Mouse (Mus musculus) liver, embryonic 11.5 days (tissue): ENCODE data around the gene Fndc5. TPM values are rescaled to one million over a fixed set of nuclear protein-coding genes. Genes with fewer than 3 reads are reported as not detected.

Source experiments
- ATAC-seq: fragments of 200-750 bp; cut with Nextera tagmentation; replicated peaks from 2 replicates; pipeline ENCODE4 v1.8.0; 2017; ENCODE audit warnings: moderate number of reproducible peaks, mild to moderate bottlenecking, moderate TSS enrichment, moderate library complexity; ENCODE audit not compliant: low FRiP score
- DNase-seq: peaks from one replicate; pipeline ENCODE4 v3.0.0-alpha.2; 2017; ENCODE audit warnings: low spot score
- H3K27ac ChIP-seq: fragments of 300-500 bp; sonication (generic); 2 replicates; pipeline ENCODE4 v1.5.1; 2014; ENCODE audit warnings: mild to moderate bottlenecking, low read depth, low read length, control low read depth
- H3K27me3 ChIP-seq: fragments of 300-500 bp; sonication (generic); replicated peaks from 2 replicates; pipeline ENCODE4 v1.6.1; 2014; ENCODE audit warnings: low read length, mixed read lengths; ENCODE audit not compliant: control insufficient read depth, insufficient read depth
- H3K36me3 ChIP-seq: fragments of 300-500 bp; sonication (generic); 2 replicates; pipeline ENCODE4 v1.6.1; 2014; ENCODE audit warnings: mild to moderate bottlenecking, low read length, moderate library complexity, mixed read lengths; ENCODE audit not compliant: control insufficient read depth, insufficient read depth
- H3K4me1 ChIP-seq: fragments of 300-500 bp; sonication (generic); replicated peaks from 2 replicates; pipeline ENCODE4 v1.6.1; 2014; ENCODE audit warnings: low read length, mixed read lengths; ENCODE audit not compliant: control insufficient read depth, insufficient read depth
- H3K4me2 ChIP-seq: fragments of 300-500 bp; sonication (generic); 2 replicates; pipeline ENCODE4 v1.6.1; 2014; ENCODE audit warnings: mild to moderate bottlenecking, control low read depth, moderate library complexity
- H3K4me3 ChIP-seq: fragments of 300-500 bp; sonication (generic); 2 replicates; pipeline ENCODE4 v1.5.1; 2014; ENCODE audit warnings: low read depth, low read length, control low read depth
- H3K9ac ChIP-seq: fragments of 300-500 bp; sonication (generic); 2 replicates; pipeline ENCODE4 v1.6.1; 2014; ENCODE audit warnings: low read depth, low read length, control low read depth
- H3K9me3 ChIP-seq: fragments of 300-500 bp; sonication (generic); 2 replicates; pipeline ENCODE4 v1.6.1; 2016; ENCODE audit warnings: low read length, inconsistent platforms, mixed read lengths; ENCODE audit not compliant: control insufficient read depth
- WGBS: fragments of 180-500 bp; shearing (Covaris S2); extraction: QIAGEN DNeasy Blood & Tissue Kit; methylation state at CpG from one replicate; pipeline ENCODE4 v1.1.7; 2014; 5-methylcytosine and 5-hydroxymethylcytosine counted together
- polyA plus RNA-seq: library from polyadenylated mRNA; unstranded; fragments of >200 nt; fragmentation: Nextera tagmentation; extraction: Ambion mirVana; gene quantifications from 2 replicates; pipeline ENCODE4 v1.2.1, GENCODE M21; 2014

Gene Fndc5
- polyA plus RNA-seq, 1 experiment from 2014 or later = 1.8 TPM

- no peak for DNase-seq
These were observed 51.4 kb downstream of the Fndc5 start for GRCm38 (mm10) chr4:129188041-129188659.

GRCm38 (mm10) chr4:129188803-129189541, 52.2 kb downstream of the Fndc5 start:
- ATAC-seq = peak; percentile 53
- WGBS = under 1% methylated on average over 64 of the region's 74 CpGs

More at GRCm38 (mm10) chr4:129188041-129188659, 51.4 kb downstream of the Fndc5 start:
- Histone ChIP-seq H3K27ac (no peak overlapping the region; the same call in 1 of the 2 replicates), H3K4me1 (peaks cover 21% of the 10 kb centered on the region), H3K4me3 (peak overlapping the region; percentile 96), H3K9ac (peak overlapping the region; percentile 90), H3K36me3 (no peaks in the 10 kb centered on the region), H3K9me3 (no peaks in the 10 kb centered on the region), H3K4me2 (peak overlapping the region; percentile 80), H3K27me3 (no peaks in the 10 kb centered on the region)
- no peak for ATAC-seq
- 44% methylated on average over 5 of the region's 5 CpGs for WGBS

GRCm38 (mm10) chr4:129189542-129190519, 53.0 kb downstream of the Fndc5 start, which contains the start of the genes S100pbp and Yars:
Gene S100pbp, minus strand, starts transcription at chr4:129189727.
Gene Yars, plus strand, starts transcription at chr4:129189760.
- peak; percentile 99 for DNase-seq
- H3K27me3 ChIP-seq = no peaks in the 10 kb centered on the region
- H3K9me3 ChIP-seq = no peaks in the 10 kb centered on the region
- peak; percentile 90 for ATAC-seq
- peak within 1 kb of the TSS; percentile 96 for H3K4me3 ChIP-seq
- WGBS = under 1% methylated on average over 57 of the region's 58 CpGs
- peak within 1 kb of the TSS; percentile 94 for H3K9ac ChIP-seq
- no peaks in the 10 kb centered on the region; the same call in 1 of the 2 replicates for H3K36me3 ChIP-seq
- H3K4me1 ChIP-seq = peaks cover 23% of the 10 kb centered on the region
- H3K4me2 ChIP-seq = peak within 1 kb of the TSS; percentile 82
- peak within 1 kb of the TSS; percentile 88 for H3K27ac ChIP-seq

More at GRCm38 (mm10) chr4:129188803-129189541, 52.2 kb downstream of the Fndc5 start:
- DNase-seq = no peak
- Histone ChIP-seq H3K9me3 (no peaks in the 10 kb centered on the region), H3K36me3 (no peaks in the 10 kb centered on the region), H3K27ac (peak overlapping the region; percentile 88), H3K4me2 (peak overlapping the region; percentile 80), H3K4me1 (peaks cover 23% of the 10 kb centered on the region), H3K27me3 (no peaks in the 10 kb centered on the region), H3K9ac (peak overlapping the region; percentile 90), H3K4me3 (peak overlapping the region; percentile 96)

GRCm38 (mm10) chr4:129190538-129190937, 53.7 kb downstream of the Fndc5 start:
- H3K4me3 ChIP-seq = peak overlapping the region; percentile 96
- DNase-seq (no peak), ATAC-seq (no peak)
- peaks cover 23% of the 10 kb centered on the region for H3K4me1 ChIP-seq
- H3K4me2 ChIP-seq = peak overlapping the region; percentile 82
- no peaks in the 10 kb centered on the region for H3K9me3 ChIP-seq
- WGBS = 4% methylated on average over 12 of the region's 12 CpGs
- peak overlapping the region; percentile 94 for H3K9ac ChIP-seq
- H3K27me3 ChIP-seq = no peaks in the 10 kb centered on the region
- no peaks in the 10 kb centered on the region; the same call in 1 of the 2 replicates for H3K36me3 ChIP-seq
- H3K27ac ChIP-seq = peak overlapping the region; percentile 74

GRCm38 (mm10) chr4:129191691-129192090, 54.9 kb downstream of the Fndc5 start:
- 77% methylated on average over 5 of the region's 5 CpGs for WGBS
- Histone ChIP-seq H3K9ac (peak overlapping the region; percentile 42; the same call in 1 of the 2 replicates), H3K4me1 (peaks cover 23% of the 10 kb centered on the region)

More at GRCm38 (mm10) chr4:129191691-129192090, 54.9 kb downstream of the Fndc5 start:
- ATAC-seq (no peak), DNase-seq (no peak)
- Histone ChIP-seq H3K9me3 (no peaks in the 10 kb centered on the region), H3K4me2 (peak overlapping the region; percentile 82), H3K27ac (no peak overlapping the region), H3K27me3 (no peaks in the 10 kb centered on the region), H3K4me3 (peak overlapping the region; percentile 96; the same call in 1 of the 2 replicates), H3K36me3 (peaks cover 6% of the 10 kb centered on the region; the same call in 1 of the 2 replicates)

Other genes with a start within 250 kb of the Fndc5 start
- 4.6 and 5.8 TPM in 2 replicates for gene Azin2, start 174.6 kb upstream of the Fndc5 start, polyA plus RNA-seq
- 235 and 256 TPM in 2 replicates for gene Ak2, start 145.0 kb upstream of the Fndc5 start, polyA plus RNA-seq
- 6.7 and 7.2 TPM in 2 replicates for gene Rnf19b, start 78.7 kb upstream of the Fndc5 start, polyA plus RNA-seq
- 2.3 and 3.3 TPM in 2 replicates for gene Tmem54, start 31.5 kb upstream of the Fndc5 start, polyA plus RNA-seq
- 3.1 and 4.4 TPM in 2 replicates for gene Hpca, start 15.0 kb upstream of the Fndc5 start, polyA plus RNA-seq
- 17.2 and 18.9 TPM in 2 replicates for gene S100pbp, start 52.7 kb downstream of the Fndc5 start, polyA plus RNA-seq
- 129 TPM in 2 replicates for gene Yars, start 52.8 kb downstream of the Fndc5 start, polyA plus RNA-seq
- 1.2 and 1.6 TPM in 2 replicates for gene C77080, start 124.4 kb downstream of the Fndc5 start, polyA plus RNA-seq
- gene Sync, start 150.6 kb downstream of the Fndc5 start, polyA plus RNA-seq = 0.36 and 0.40 TPM in 2 replicates
- 318 and 355 TPM in 2 replicates for gene Rbbp4, start 198.4 kb downstream of the Fndc5 start, polyA plus RNA-seq
- gene Zbtb8os, start 198.7 kb downstream of the Fndc5 start, polyA plus RNA-seq = 42.2 and 53.9 TPM in 2 replicates
- gene Zbtb8a, start 241.1 kb downstream of the Fndc5 start, polyA plus RNA-seq = 4.2 and 4.8 TPM in 2 replicates